Mouse (Mus musculus) adipose tissue, adult 10 weeks (tissue): ENCODE results near the gene Zranb3. TPM values are rescaled to one million over a fixed set of nuclear protein-coding genes. Genes with fewer than 3 reads are reported as not detected.

Experiments used
- polyA plus RNA-seq: library from polyadenylated mRNA; stranded (reverse); fragments of 350-450 nt; fragmentation: Illumina TruSeq; extraction: RNeasy Lipid Tissue Mini Kit (QIAGEN cat#74804); gene quantifications from one replicate; pipeline ENCODE4 v1.2.3, GENCODE M21; 2014; ENCODE audit warnings: low read depth, low replicate concordance

Zranb3 gene
- polyA plus RNA-seq = 3.1 TPM

GRCm38 (mm10) chr1:128102641-128103461 is at the start of gene Zranb3, which contains the start of gene R3hdm1:
TSS of gene Zranb3 (minus strand) at chr1:128103047.
TSS of gene R3hdm1 (plus strand) at chr1:128103301.

Other genes with a start within 250 kb of the Zranb3 start
- 1.0 TPM for gene Map3k19, start 248.0 kb downstream of the Zranb3 start, polyA plus RNA-seq
- 32.8 TPM for gene Rab3gap1, start 234.3 kb downstream of the Zranb3 start, polyA plus RNA-seq
- 44.3 TPM for gene R3hdm1, start 254 bp upstream of the Zranb3 start, polyA plus RNA-seq
- 55.8 TPM for gene Ubxn4, start 140.9 kb upstream of the Zranb3 start, polyA plus RNA-seq
- 0.66 TPM for gene Lct, start 225.3 kb upstream of the Zranb3 start, polyA plus RNA-seq